Mouse (Mus musculus) mouse embryonic stem cell (cell line): ENCODE measurements around the gene Srgap2.

ENCODE experiments used
- in situ Hi-C, 2 experiments: fragments of 300-500 bp; cut with MboI; formaldehyde crosslinking; loops; 1 replicate in 1 of 2; 3 replicates in 1 of 2; pipeline ENCODE4 v1.14.3; 2019 to 2020; ENCODE audit warnings: low sequenced_read_pairs in 2 of 2, low pct_unique_long_range_greater_than_20kb in 1 of 2, mixed read lengths in 1 of 2; ENCODE audit not compliant: unreplicated experiment in 1 of 2

Gene Srgap2

GRCm38 (mm10) chr1:131486094-131486850, 40.9 kb downstream of the Srgap2 start:
- in situ Hi-C loops = no loop called here

GRCm38 (mm10) chr1:131482242-131482641, 44.9 kb downstream of the Srgap2 start:
- in situ Hi-C loops = no loop called here

- in situ Hi-C loops = no loop called here
Measured at GRCm38 (mm10) chr1:131481391-131481790, 45.8 kb downstream of the Srgap2 start.

GRCm38 (mm10) chr1:131478770-131479305, 48.3 kb downstream of the Srgap2 start:
- in situ Hi-C loops = no loop called here

- in situ Hi-C loops = no loop called here
Measured at GRCm38 (mm10) chr1:131475306-131475705, 51.8 kb downstream of the Srgap2 start.

GRCm38 (mm10) chr1:131473631-131474118, 53.5 kb downstream of the Srgap2 start:
- in situ Hi-C loops = no loop called here

- in situ Hi-C loops = no loop called here
Measured at GRCm38 (mm10) chr1:131470597-131470996, 56.6 kb downstream of the Srgap2 start.

GRCm38 (mm10) chr1:131465855-131466254, 61.3 kb downstream of the Srgap2 start:
- in situ Hi-C loops = no loop called here

- in situ Hi-C loops = no loop called here
Measured at GRCm38 (mm10) chr1:131463953-131464627, 63.1 kb downstream of the Srgap2 start.

- in situ Hi-C loops = no loop called here
Measured at GRCm38 (mm10) chr1:131462541-131463067, 64.5 kb downstream of the Srgap2 start.

GRCm38 (mm10) chr1:131460914-131461530, 66.1 kb downstream of the Srgap2 start:
- in situ Hi-C loops = no loop called here

GRCm38 (mm10) chr1:131455355-131455890, 71.7 kb downstream of the Srgap2 start:
- in situ Hi-C loops = no loop called here

GRCm38 (mm10) chr1:131454386-131454785, 72.8 kb downstream of the Srgap2 start:
- in situ Hi-C loops = no loop called here

- in situ Hi-C loops = no loop called here
Measured at GRCm38 (mm10) chr1:131453335-131453734, 73.8 kb downstream of the Srgap2 start.

- in situ Hi-C loops = no loop called here
Measured at GRCm38 (mm10) chr1:131448373-131448772, 78.8 kb downstream of the Srgap2 start.

- in situ Hi-C loops = no loop called here
Measured at GRCm38 (mm10) chr1:131447333-131447732, 79.8 kb downstream of the Srgap2 start.

- in situ Hi-C loops = no loop called here
Measured at GRCm38 (mm10) chr1:131446577-131446976, 80.6 kb downstream of the Srgap2 start.

- in situ Hi-C loops = no loop called here
Measured at GRCm38 (mm10) chr1:131438556-131438955, 88.6 kb downstream of the Srgap2 start.

GRCm38 (mm10) chr1:131437975-131438374, 89.2 kb downstream of the Srgap2 start:
- in situ Hi-C loops = no loop called here
